Mouse (Mus musculus) brain, embryonic 18.5 days (tissue): Measurements from ENCODE around the gene Trim38.
"Not testable (repeated sequence)": the region's sequence is repeated elsewhere in the genome, so short reads cannot be mapped to it uniquely, and the experiment has no call there.

Source experiments
- DNase-seq: peaks from one replicate; pipeline ENCODE4 v3.0.0-alpha.2; 2012; ENCODE audit warnings: low read depth, low spot score

Gene Trim38

DNA sequence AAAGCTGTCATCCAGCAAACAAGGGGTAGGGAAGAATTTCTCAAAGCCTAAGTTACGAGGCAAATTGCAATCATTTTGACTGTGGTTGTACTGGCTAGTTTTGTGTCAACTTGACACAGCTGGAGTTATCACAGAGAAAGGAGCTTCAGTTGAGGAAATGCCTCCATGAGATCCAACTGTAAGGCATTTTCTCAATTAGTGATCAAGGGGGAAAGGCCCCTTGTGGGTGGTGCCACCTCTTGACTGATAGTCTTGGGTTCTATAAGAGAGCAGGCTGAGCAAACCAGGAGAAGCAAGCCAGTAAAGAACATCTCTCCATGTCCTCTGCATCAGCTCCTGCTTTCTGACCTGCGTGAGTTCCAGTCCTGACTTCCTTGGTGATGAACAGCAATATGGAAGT, at the start of gene Trim38:
Trim38 (plus strand) TSS at position 301 of the 400 bp plus-strand sequence.
- DNase-seq: not testable (repeated sequence)

DNA sequence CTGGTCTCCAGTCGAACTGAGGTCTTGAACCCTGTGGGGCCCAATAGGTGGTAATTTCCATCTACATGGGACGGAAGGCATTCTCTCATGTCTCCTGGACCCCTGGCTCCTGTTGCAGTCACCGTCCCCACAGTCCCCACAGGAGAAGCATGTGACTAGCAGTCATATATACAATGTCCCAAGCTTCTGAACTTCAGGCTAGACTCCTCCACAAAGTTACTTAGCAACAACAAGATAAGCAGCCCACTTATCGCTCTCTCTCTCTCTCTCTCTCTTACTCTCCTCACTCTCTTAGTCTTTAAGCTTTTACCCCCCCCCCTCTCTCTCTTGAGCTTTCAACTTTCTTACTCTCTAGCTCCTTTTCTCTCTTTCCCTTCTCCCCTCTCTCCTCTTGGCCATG, 45.5 kb upstream of the Trim38 start:
- DNase-seq: no peak

DNA sequence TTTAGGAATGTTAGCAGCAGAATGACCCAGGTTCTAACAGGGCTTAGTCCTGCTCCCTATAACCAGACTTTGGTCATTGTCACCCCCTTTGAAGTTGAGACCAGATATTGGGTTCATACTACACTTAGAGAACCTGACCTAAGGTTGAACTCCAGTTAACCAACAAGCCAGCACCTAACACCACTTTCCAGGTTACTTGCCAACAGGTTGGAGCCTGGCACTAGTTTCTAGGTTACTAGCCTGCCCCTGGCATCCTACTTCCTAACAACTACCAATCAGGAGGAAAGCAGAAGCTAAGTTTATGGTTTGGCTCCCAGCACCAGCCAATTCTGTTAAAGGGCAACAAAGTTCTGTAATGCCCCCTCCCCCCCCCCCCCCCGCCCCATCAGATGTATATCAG, 44.5 kb upstream of the Trim38 start:
- DNase-seq: no peak

DNA sequence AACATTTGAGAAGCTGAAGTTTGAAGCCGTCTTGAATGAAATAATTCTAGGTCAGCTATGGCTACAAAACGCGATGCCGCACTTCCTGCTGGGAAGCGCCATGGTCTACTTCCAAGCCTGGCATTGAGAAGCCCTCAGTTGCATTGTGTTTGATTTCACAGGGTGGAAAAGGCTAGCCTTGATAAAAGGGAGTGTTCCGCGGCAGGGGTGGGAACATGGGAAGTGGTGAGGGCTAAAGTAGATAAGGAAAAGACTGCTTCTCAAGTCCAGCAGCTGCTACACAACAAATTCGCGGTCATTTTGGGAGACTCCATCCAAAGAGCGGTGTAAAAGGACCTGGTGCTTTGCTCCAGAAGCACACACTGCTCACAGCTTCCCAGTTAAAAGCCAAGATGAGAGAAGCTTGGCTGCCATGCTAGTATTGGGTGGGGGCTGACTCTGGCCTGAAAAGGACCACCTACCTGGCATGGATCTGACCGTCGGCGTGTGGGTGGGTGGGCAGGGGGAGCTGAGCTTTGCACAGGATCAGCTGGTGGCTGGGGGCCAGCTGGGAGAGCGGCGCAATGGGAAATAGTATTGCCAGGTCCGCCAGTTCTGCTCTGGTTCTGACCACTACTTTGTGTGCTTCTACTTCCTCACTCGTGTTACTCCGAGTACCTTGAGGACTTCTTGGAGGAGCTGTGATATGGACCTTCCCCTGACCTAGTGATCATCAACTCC, 41.1 kb upstream of the Trim38 start:
- no peak for DNase-seq

DNA sequence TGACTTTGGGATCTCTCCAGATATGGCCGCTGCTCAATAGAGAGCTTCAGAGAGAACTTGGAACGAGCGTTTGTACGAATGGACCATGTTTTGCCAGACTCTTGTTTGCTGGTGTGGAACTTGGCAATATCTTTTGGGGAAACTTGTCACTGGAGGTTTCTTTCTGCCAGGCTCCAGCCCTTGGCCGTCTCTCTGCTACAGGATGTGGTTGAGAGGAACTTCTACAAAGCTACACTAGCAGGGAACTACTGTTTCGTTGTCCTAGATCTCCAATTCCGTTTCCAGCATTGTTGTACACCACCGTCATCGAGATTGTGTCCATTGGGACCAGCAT, 40.6 kb upstream of the Trim38 start:
- no peak for DNase-seq

DNA sequence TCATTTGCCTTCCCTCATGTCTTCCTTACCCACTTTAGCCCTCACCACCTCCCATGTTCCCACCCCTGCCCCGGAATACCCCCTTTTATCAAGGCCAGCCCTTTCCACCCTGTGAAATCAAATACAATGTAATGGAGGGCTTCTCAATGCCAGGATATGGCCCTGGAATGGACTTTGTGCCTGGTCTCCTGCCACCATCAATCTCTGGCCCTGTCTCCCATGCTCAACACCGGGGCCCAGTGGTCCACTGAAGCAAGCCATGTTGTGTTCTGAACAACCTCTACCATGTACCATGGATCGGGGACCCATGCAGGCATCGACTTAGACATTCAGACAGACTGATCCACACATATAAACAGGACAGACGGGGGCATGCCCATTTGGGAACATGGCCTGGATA, 40.0 kb upstream of the Trim38 start:
- DNase-seq: no peak

DNA sequence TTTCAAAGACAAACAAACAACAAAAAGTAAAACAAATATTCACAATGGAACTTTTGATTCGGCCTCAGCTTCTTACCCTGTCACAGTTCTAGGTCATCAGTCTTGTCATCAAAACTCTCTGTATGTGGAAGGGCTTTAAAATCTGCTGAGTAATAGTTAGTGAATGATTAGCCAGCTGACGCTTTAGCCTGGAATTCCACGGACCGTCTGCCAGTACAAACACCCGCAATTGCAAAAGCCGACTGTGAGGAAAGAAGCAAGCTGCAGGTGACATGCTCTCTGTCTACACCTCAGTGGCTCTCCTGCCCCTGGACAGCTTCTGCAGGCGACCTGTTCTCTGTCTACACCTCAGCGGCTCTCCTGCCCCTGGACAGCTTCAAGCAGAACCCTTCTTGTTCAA, 39.2 kb upstream of the Trim38 start:
- DNase-seq: no peak

DNA sequence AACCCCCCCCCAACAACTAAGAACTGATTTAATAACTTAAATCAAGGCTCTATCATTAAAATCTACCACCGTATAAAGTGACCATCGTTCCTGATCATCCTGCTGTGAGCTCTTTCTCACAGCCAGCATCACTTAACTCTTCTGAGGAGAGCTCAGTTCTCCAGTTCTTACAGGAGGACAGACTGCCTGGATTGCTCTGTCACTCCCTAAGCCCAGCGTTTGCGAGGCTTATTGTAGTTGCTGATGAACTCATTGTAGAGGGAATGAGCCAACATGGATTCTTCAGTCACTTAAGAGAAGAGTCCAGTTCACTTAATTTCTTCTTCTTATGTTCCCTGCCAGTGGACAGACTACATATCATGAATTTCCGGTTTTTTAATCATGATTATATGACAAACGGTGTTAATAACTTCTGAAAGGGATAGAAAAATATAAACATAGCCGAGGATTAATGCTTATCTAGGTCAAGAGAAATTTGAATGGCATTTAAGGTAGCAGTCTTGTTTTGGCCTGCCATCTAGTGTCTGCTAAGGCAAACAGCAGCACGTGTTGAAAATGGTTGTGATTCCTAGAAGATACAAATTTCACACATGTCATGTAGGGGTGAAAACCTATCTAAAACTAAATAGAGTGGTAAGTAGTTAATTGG, 37.4 kb upstream of the Trim38 start:
- no peak for DNase-seq

DNA sequence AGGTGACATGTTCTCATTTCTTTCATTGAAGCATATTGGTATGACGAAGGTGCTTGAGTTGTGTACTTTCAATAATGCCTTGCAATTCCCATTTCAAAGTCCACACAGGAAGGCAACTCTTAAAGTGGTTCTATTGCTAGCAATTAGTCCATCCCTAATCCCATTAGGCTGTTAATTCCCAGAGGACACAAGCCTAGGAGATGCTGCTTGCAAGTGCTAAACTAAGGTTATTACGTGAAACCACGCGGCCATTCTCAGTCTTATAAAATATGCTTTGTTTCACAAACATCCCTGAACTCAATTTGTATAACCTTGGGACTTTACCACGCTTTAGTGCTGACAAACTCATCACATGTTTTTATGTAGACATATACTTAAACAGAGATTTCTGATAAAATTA, 32.6 kb upstream of the Trim38 start:
- no peak for DNase-seq

DNA sequence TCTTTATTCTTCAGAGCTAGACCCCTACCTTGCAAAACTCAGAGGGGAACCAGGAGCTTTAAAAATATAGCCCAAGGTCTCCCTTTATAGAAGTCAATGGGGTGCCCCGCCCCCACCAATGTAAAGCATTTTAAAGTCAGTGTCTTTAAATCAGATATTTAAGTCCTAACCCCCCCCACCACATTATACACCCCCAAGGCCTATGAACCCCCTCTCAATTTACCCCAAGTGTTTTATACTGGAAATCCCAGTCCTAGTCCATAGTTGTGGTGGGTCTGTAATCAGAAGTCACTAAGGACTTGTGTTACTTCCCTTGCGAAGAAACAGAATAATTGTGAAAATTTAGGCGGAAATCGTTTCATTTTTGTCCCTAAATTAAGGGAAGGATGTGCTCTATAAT, 31.7 kb upstream of the Trim38 start:
- DNase-seq: no peak

DNA sequence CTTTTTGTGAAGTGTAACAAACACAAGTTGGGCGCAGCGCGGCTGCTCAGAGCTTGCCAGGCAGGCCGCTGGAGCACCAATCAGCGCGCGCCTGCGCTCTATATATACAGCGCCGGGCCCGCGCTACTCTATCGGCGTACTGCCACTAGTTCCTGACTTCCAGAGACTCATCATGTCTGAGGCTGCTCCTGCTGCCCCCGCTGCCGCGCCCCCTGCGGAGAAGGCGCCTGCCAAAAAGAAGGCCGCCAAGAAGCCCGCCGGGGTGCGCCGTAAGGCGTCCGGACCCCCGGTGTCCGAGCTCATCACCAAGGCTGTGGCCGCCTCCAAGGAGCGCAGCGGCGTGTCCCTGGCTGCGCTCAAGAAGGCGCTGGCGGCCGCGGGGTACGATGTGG, 31.0 kb upstream of the Trim38 start, which contains the start of gene Hist1h1c:
Hist1h1c (plus strand) TSS at position 132 of the 392 bp plus-strand sequence.
- no peak for DNase-seq

DNA sequence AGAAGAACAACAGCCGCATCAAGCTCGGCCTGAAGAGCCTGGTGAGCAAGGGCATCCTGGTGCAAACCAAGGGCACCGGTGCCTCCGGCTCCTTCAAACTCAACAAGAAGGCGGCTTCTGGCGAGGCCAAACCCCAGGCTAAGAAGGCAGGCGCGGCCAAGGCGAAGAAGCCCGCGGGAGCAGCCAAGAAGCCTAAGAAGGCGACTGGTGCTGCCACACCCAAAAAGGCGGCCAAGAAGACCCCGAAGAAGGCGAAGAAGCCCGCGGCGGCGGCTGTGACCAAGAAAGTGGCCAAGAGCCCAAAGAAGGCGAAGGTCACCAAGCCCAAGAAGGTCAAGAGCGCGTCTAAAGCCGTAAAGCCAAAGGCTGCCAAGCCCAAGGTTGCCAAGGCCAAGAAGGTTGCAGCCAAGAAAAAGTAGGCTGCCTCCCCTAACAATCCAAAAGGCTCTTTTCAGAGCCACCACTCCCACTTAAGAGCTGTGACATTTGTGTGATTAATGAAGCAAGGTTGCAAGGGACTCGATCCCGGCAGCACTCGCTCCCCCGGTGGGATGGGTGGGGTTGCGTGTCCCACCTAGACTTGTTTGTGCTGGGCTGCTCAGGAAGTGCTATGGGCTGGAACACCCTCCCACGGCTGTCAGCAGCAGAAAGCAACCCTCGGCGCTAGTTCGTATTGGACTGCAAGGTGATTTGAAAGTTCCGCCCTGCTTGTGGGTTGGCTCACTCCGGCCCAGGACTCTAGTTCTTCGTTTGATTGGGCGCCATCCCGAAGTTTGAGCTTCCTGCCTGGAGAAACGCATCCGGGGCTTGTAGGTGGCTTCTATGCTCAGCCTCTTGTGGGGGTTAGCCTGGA, 30.4 kb upstream of the Trim38 start:
- peak; percentile 88 for DNase-seq

DNA sequence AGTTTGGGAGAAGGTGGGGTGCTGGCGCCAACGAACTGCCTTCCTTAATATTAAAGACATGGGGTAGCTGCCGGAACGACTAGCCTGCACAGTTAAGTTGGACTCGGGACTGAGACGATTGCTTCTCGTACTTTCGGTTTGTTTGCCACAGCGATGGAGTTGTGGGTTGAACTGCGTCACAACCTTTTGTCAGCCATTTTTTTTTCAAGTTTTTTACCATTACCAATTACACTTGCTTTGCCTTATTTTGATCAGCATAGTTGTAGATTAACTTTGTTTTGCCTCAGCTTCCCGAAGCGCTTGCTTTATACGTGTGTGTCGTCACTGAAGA, 29.8 kb upstream of the Trim38 start:
- DNase-seq: no peak

DNA sequence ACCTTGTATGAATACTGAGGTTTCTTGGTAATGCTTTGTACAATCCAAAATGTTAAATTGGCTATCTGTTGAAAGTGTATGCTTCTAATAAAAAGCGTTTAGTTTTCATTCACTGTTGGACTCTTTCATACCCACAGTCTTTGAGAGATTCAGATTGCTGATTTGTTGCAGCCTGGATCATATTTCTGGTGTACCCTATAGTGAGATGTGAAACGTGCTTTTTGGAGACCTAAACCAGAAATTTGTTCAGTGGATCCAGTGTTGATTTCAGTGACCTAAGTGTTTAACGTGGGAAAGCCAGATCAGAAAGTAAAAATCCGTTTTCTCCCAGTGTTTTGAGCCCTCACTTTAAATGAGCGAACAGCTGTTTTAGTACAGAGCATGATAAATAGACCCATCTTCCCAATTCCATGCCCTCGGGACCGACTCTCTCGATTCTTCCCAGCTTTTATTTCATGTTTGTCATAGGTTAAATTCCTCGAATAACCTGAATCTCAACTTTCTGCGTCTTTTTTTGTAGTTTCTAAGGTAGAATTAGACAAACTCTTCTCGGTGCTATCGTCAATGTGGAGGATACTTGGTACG, 29.4 kb upstream of the Trim38 start:
- DNase-seq: no peak

DNA sequence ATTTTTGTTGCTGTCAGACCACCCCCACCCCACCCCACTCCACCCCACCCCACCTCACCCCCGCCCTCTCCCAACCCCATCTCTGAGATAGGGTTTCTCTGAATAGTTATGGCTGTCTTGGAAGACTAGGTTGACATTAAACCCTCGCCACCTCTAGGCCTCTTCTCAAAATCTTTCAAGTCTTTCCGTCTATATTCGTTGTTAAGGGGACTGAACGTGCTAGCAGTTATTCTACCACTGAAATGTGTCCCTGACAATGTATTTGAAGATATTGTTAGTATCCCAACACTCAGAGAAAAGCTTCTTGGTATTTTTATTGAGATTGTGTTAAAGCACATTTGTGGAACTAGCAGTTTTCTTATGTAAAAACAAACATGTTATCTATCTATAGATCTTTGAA, 28.8 kb upstream of the Trim38 start:
- DNase-seq: no peak

DNA sequence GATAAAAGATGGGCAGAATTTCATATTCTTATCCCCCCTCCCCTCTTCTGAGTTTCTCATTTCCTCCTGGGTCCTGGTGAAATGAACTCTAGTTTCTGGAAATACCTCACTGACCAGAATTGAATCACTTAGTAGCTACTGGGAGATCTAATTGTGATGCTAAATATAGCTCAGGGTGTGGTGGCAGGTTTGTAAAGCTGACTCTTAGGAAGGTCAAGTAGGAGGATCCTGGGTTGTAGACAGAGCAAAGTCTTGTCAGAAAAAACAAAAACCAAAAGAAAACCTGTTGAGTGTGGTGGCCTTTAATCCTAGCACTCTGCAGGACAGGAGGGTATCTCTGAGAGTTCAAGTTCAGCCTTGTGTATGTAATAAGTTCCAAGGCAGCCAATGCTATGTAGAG, 27.7 kb upstream of the Trim38 start:
- DNase-seq: no peak

DNA sequence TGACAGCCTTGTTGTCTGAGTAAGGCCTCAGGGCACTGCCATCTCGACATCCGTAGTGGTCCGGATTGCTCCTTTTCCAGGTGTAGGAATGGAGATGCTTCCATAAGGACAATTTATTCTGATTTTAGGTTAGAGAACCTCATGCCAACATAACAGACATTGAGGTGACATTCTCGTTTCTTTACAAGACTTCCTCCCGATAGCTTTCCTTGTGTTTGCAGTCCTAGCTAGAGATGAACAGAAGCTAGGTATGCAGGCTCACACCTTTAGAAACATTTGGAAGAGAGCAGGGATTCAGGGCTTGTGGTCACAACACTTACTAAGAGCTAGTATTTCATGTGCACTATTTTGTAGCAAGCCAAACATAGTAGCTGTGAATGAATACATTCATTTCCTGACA, 26.5 kb upstream of the Trim38 start:
- DNase-seq: no peak

DNA sequence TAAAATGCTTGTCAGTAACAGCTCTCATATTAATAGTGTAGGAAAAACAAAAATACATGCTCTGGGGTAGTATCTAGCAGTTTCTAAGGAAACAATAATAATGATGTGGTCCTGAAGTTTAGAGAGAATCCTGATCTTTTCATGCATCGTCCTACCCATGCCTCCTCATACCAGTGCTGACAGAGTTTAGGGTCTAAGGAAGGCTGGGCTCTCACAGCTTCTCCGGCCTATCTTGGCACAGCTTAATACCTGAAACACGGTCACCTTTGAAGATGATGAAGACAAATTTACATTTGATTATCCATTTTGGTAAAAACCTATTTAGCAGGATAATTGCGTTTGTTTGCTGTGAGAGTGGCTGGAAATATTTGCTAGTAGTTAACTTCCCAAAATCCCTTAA, 25.8 kb upstream of the Trim38 start:
- no peak for DNase-seq

DNA sequence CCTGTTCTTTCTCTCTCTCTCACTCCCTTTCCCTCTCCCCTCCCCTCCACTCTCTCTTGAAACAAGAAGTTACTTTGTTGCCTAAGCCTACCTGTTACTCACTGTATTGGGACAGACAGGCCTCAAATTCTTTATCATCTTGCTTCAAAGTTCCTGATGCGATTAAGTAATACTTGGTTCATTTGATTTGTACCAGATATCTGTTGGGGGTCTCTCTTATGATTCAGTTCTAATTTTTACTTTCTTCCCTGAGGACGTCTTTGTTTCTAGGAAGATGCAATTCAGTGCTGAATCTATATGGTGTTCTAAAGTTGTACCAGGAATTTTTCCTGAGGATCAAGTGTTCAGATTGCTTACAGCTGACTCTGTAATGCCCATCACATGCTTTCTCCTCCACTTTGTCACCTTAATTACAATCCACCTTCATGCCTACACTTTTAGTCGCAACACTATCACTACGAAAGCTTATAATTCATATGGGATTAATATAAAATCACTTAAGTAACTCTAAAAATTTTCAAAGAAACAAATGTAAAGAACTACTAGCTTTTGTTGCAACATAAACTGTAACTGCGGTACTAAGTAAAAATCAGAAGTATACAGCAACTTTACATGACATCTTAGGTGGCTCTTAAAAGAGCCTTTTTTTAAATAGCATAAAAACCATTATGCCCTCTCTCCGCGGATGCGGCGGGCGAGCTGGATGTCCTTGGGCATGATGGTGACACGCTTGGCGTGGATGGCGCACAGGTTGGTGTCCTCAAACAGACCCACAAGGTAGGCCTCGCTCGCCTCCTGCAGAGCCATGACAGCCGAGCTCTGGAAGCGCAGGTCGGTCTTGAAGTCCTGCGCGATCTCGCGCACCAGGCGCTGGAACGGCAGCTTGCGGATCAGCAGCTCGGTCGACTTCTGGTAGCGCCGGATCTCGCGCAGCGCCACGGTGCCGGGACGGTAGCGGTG, 25.0 kb upstream of the Trim38 start:
- DNase-seq: no peak

DNA sequence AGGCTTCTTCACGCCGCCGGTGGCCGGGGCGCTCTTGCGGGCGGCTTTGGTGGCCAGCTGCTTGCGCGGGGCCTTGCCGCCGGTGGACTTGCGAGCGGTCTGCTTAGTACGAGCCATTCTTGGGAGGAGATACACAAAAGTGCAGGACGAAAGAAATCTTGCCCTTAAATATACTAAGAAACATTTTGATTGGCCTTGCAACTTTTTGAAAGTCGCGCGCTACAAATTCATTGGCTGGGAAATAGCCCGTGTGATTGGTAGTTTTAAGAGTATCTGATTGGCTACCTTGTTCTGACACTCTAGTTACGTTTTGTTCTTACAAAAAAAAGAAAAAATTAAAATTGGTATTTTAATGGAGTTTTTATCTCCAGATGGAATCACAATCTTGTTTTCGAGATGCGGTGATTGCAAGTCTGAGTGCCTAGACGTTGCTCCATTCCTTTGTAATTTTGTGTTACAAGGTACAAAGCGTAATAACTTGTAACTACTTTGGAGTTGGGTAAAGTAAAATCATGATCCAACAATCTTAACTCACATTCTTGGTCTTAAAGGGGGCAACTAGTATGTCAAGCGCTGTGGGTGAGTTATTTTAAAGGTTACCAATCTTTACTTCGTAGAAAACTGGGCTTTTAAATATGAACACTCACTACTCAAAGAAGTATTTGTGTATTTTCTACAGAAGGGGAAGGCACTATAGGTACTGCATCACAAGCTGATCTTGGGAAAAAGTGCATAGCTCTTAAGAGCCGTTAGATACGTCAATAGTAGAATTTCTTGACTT, 24.1 kb upstream of the Trim38 start, which contains the start of gene Hist1h3c:
Hist1h3c (minus strand) TSS at position 222 of the 781 bp plus-strand sequence.
- no peak for DNase-seq
